Mouse (Mus musculus): ENCODE measurements around the gene H2afy2.

- TF ChIP-seq ZNF384 (IDR thresholded peaks at IDR 0.05; ENCODE audit: low read depth, low read length) (no peak), CHD2 (IDR thresholded peaks at IDR 0.05; ENCODE audit: low read length) (no peak), TCF12 (IDR thresholded peaks at IDR 0.05; ENCODE audit: low read depth, low read length) (no peak), MEF2A (IDR thresholded peaks at IDR 0.05; ENCODE audit: extremely low read depth, insufficient replicate concordance, low read depth, low read length, poor library complexity, severe bottlenecking) (no peak), TAL1 (IDR thresholded peaks at IDR 0.05; ENCODE audit: low read length) (no peak), POLR2A (IDR thresholded peaks at IDR 0.05; ENCODE audit: control insufficient read depth in 1 of 2, insufficient read depth in 1 of 2, low read depth in 1 of 2, low read length in 2 of 2, poor library complexity in 1 of 2) (no peak), CTCF (IDR thresholded peaks at IDR 0.05 in 2 of 3, conservative IDR thresholded peaks at IDR 0.05 in 1 of 3; ENCODE audit: control insufficient read depth in 1 of 3, insufficient read depth in 1 of 3, low read depth in 2 of 3, low read length in 3 of 3, poor library complexity in 1 of 3, severe bottlenecking in 1 of 3) (no peak), POLR2AphosphoS5 (IDR thresholded peaks at IDR 0.05; ENCODE audit: borderline replicate concordance, low read depth, low read length) (no peak), MYC (IDR thresholded peaks at IDR 0.05; ENCODE audit: low read depth, low read length) (no peak), POLR2AphosphoS2 (IDR thresholded peaks at IDR 0.05; ENCODE audit: low read length) (no peak), SMC3 (IDR thresholded peaks at IDR 0.05; ENCODE audit: low read depth, low read length) (no peak)
Observed at GRCm38 (mm10) chr10:61759869-61760268, 24.1 kb downstream of the H2afy2 start.
